Mouse (Mus musculus) cerebellum, postnatal 14 days (tissue): ENCODE measurements around the gene Vmn1r188.
"Not testable (repeated sequence)": the region's sequence is repeated elsewhere in the genome, so short reads cannot be mapped to it uniquely, and the experiment has no call there.

Source experiments
- DNase-seq, 2 experiments: peaks; one replicate each; pipeline ENCODE4 v3.0.0; 2021; ENCODE audit warnings: mixed read lengths in 2 of 2

The Vmn1r188 gene

GRCm38 (mm10) chr13:22049737-22050440 lies 34.4 kb upstream of the Vmn1r188 start:
- peak; percentile 28 to 46 for DNase-seq

GRCm38 (mm10) chr13:22050591-22051522 lies 33.4 kb upstream of the Vmn1r188 start:
- DNase-seq: peak; percentile 86 to 89

GRCm38 (mm10) chr13:22051523-22051859 lies 32.7 kb upstream of the Vmn1r188 start:
- no peak for DNase-seq

GRCm38 (mm10) chr13:22053754-22054153 lies 30.5 kb upstream of the Vmn1r188 start:
- no peak for DNase-seq

GRCm38 (mm10) chr13:22061422-22061821 lies 22.8 kb upstream of the Vmn1r188 start:
- DNase-seq: no peak

DNA sequence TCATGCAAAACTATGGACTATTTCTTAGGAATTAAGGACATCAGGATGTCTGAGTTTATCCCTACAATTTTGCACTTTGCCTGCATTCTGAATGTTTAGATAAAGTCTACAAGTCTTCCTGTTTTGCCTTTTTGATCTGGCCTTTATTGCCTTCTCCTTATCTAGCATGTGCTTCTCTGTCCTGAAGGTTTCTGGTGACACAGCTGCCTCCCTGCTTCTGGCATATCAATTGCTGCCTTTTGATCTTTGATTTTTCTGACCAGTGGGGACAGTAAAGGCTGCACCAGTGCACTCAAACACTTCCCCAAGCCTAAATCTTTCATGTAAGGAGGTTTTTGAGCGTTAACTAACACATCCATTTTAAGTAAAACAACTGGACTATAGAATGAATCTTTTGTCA lies 20.8 kb upstream of the Vmn1r188 start:
- DNase-seq: no peak

DNA sequence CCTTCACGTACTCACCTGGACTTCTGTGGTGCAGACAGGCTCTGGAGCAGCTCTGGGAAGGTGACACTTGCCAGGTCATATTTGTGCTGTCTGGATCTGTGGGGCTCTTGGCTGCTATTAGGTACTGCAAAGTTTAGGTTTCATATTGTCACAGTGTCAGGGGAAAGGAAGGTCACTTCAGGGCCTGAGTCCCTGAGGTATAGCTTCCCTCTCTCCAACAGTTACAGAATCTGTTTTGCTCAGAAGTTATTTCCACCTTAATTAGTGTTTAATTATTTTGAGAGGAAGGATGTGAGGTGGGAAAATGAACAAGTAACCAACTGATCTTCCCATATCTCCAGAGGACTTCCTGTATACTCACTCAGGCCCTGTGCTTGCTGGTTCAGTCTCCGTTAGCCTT lies 21.5 kb downstream of the Vmn1r188 start, which contains the start of gene Vmn1r189:
TSS of gene Vmn1r189 (minus strand) at position 101 of the 400 bp plus-strand sequence.
- DNase-seq: not testable (repeated sequence)

- not testable (repeated sequence) for DNase-seq
Measured at GRCm38 (mm10) chr13:22136495-22137293, 52.5 kb downstream of the Vmn1r188 start.
